Mouse (Mus musculus): ENCODE data around the gene Cdkn2aip. TPM values are rescaled to one million over a fixed set of nuclear protein-coding genes. Genes with fewer than 3 reads are reported as not detected.

Gene Cdkn2aip
- polyA plus RNA-seq, 1 experiment from 2014 or later, result 46.3 TPM

DNA sequence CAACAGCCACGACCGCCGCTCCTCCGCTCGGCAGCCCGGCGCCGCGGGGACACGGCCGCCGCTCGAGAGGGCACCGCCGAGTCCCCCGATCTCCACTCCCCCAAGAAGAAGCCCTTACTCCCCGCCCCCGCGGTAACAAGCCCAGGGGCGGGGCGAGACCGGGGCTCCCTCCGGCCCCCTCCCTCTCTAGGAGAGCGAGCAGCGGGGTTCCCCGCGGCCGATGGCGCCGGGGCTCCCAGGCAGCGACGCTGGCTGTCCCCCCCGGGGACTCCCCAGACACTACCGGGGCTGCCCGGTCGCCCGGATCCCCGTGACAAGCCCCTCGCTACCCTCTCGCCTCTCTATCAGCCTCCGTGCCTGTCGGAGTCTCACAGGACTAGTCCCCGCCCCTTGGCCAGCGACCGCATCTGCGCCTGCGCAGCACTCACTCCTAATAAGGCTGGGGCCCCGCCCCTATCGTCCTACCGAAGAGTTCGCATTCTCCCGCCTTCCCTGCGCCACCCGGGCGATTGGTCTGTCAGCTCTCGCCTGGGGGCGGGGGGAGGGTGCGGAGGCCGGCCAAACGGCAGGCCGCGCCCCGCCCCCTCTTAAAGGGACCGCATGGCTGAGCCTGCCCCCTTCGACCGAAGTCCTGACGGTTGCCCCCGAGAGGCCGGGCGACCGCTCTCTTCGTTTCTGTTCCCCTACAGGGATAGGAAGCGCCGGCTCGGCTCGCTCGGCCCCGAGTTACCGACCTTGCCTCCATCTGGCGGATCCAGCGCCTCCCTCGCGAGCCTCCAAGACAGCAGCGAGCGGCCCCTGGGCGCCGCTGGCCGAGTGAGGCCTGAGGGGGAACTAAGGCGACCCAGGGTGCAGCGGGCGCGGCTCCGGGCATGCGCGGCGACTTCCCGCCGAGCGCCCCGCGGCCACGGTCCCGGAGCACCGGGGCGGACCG, 38.7 kb downstream of the Cdkn2aip start, which contains the start of gene Ing2:
Gene Ing2 (minus strand): TSS at position 780 of the 934 bp plus-strand sequence.
- H3K9ac ChIP-seq (ENCODE audit: low read depth, low read length), result peak within 1 kb of the TSS; percentile 90
- DNase-seq (ENCODE audit: low spot score) (peak; percentile 100), ATAC-seq (ENCODE audit: low FRiP score) (peak; percentile 92)
- H3K4me1 ChIP-seq (replicated peaks; ENCODE audit: control insufficient read depth, insufficient read depth, low read length), result no peaks in the 10 kb centered on the region
- H3K4me3 ChIP-seq (ENCODE audit: low read depth, low read length), result peak within 1 kb of the TSS; percentile 92
- H3K36me3 ChIP-seq (ENCODE audit: control insufficient read depth, insufficient read depth, low read length), result no peaks in the 10 kb centered on the region
- peak within 1 kb of the TSS; percentile 71 for H3K4me2 ChIP-seq (replicated peaks; ENCODE audit: low read depth, low read length)
- under 1% methylated on average over 81 of the region's 106 CpGs for WGBS
- no peaks in the 10 kb centered on the region for H3K9me3 ChIP-seq (ENCODE audit: control insufficient read depth, low read length)
- no peaks in the 10 kb centered on the region for H3K27me3 ChIP-seq (ENCODE audit: control insufficient read depth, insufficient read depth, low read length)
- H3K27ac ChIP-seq (ENCODE audit: low read depth, low read length), result peak within 1 kb of the TSS; percentile 95

DNA sequence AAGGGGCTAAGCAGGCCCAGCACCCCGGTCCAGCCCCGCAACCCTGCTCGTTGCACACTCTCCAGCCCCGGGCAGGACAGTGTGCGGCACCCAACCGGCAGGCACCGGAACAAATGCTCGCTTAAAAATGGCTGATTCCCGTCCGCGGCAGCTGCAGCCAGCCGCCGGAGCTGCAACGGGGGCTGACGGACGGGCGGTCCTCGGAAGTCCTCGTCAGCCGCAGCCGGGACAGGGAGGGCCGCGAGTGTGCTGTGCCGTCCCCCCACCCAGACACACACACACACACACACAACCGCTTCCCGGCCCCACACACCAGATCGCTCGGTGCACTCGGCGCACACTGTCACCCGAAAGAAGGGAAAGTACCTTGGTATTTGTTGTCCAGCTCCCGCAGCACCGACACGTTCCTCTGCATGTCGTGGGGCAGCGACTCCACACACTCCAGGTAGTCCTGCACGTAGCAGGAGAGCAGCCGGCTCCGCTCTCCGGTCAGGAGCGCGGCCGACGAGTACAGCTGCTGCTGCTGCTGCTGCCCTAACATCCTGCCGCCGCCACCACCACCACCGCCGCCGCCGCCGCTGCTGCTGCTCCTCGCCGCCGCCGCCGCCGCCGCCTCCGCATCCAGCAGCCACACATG, 39.5 kb downstream of the Cdkn2aip start:
- peak; percentile 63 for DNase-seq (ENCODE audit: low spot score)
- WGBS, result under 1% methylated on average over 55 of the region's 59 CpGs

DNA sequence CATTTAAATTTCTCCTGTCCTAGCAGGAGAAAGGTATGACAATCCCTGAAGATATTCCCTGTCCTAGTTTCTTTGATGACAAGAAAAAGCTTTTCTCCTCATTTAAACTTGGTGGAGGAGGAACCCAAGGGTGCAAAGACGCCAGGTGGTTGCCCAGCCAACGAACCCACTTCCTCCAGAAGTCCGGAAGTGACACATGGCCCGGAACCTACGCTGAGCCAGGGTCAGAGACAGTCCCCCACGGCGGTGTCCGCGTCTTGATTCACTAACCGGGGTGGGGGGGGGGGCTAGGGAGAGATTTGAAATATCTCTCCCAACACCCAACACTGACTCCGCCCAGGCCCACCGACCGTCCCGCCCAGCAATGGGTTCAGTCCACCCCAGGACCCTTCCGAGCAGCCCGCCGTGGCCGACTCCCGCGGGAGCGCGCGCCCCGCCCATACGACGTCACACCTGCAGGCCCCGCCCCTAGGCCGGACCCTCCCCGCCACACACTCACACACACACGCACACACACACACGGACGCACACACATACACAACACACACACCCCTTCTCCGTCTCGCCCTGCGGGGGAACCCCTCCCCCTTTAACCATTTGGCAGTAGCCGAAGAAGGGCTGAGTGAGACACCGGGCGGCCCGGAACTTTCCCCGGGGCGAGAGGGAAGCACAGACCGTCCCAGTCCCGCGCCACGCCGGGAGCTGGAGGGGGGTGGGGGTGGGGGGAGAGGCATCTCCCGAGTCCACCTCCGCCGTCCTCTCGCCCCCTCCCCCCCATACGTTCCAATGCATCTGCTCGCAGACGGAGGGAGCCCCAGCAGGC, 40.2 kb downstream of the Cdkn2aip start:
- ATAC-seq (ENCODE audit: low FRiP score) (peak; percentile 77), DNase-seq (ENCODE audit: low spot score) (peak; percentile 93)
- under 1% methylated on average over 44 of the region's 53 CpGs for WGBS
- Histone ChIP-seq H3K4me3 (ENCODE audit: low read depth, low read length) (peak overlapping the region; percentile 92), H3K27me3 (ENCODE audit: control insufficient read depth, insufficient read depth, low read length) (no peaks in the 10 kb centered on the region), H3K4me2 (replicated peaks; ENCODE audit: low read depth, low read length) (peak overlapping the region; percentile 71), H3K9me3 (ENCODE audit: control insufficient read depth, low read length) (no peaks in the 10 kb centered on the region), H3K36me3 (ENCODE audit: control insufficient read depth, insufficient read depth, low read length) (no peaks in the 10 kb centered on the region), H3K9ac (ENCODE audit: low read depth, low read length) (peak overlapping the region; percentile 79), H3K27ac (ENCODE audit: low read depth, low read length) (peak overlapping the region; percentile 95), H3K4me1 (replicated peaks; ENCODE audit: control insufficient read depth, insufficient read depth, low read length) (no peaks in the 10 kb centered on the region)

More for the DNA sequence above, 39.5 kb downstream of the Cdkn2aip start:
- H3K36me3 ChIP-seq (ENCODE audit: control insufficient read depth, insufficient read depth, low read length), result no peaks in the 10 kb centered on the region
- peak overlapping the region; percentile 95 for H3K27ac ChIP-seq (ENCODE audit: low read depth, low read length)
- no peaks in the 10 kb centered on the region for H3K27me3 ChIP-seq (ENCODE audit: control insufficient read depth, insufficient read depth, low read length)
- H3K9ac ChIP-seq (ENCODE audit: low read depth, low read length), result peak overlapping the region; percentile 79
- H3K9me3 ChIP-seq (ENCODE audit: control insufficient read depth, low read length), result no peaks in the 10 kb centered on the region
- H3K4me3 ChIP-seq (ENCODE audit: low read depth, low read length), result peak overlapping the region; percentile 92
- ATAC-seq (ENCODE audit: low FRiP score), result peak; percentile 63
- H3K4me2 ChIP-seq (replicated peaks; ENCODE audit: low read depth, low read length), result peak overlapping the region; percentile 71
- no peaks in the 10 kb centered on the region for H3K4me1 ChIP-seq (replicated peaks; ENCODE audit: control insufficient read depth, insufficient read depth, low read length)

DNA sequence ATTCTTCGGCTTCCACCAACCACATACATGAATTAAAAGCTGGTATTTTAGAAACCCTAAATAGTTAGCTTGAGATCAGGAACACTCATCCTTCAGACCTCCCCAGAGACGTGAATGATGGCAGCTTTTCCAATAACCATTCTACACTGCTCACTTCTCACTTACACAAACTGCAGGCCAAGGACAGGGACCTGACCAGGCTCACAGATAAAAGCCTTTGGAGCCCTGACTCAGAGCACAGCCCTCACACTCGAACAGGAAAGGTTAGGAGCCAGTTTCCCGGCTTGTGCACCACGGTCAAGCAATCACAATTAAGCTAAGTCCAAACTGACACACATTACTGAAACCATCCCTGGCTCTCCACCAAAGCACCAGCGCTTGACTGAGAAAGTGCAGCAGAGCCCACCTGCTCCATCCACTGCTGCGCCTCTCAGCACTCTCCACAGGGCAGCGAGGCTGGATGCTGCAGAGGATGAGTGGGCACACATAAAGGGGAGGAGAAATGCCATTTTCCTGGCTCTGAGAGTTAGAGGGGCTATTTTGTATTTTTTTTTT, 49.4 kb downstream of the Cdkn2aip start:
- DNase-seq (ENCODE audit: low spot score) (no peak), ATAC-seq (ENCODE audit: low FRiP score) (no peak)
- Histone ChIP-seq H3K9ac (ENCODE audit: low read depth, low read length) (no peak overlapping the region), H3K27me3 (ENCODE audit: control insufficient read depth, insufficient read depth, low read length) (no peaks in the 10 kb centered on the region), H3K9me3 (ENCODE audit: control insufficient read depth, low read length) (no peaks in the 10 kb centered on the region), H3K36me3 (ENCODE audit: control insufficient read depth, insufficient read depth, low read length) (no peaks in the 10 kb centered on the region; the same call in 1 of the 2 replicates), H3K4me3 (ENCODE audit: low read depth, low read length) (no peak overlapping the region), H3K4me1 (replicated peaks; ENCODE audit: control insufficient read depth, insufficient read depth, low read length) (no peaks in the 10 kb centered on the region), H3K4me2 (replicated peaks; ENCODE audit: low read depth, low read length) (no peak overlapping the region), H3K27ac (ENCODE audit: low read depth, low read length) (no peak overlapping the region)
- WGBS, result 83% methylated on average over 8 of the region's 8 CpGs

DNA sequence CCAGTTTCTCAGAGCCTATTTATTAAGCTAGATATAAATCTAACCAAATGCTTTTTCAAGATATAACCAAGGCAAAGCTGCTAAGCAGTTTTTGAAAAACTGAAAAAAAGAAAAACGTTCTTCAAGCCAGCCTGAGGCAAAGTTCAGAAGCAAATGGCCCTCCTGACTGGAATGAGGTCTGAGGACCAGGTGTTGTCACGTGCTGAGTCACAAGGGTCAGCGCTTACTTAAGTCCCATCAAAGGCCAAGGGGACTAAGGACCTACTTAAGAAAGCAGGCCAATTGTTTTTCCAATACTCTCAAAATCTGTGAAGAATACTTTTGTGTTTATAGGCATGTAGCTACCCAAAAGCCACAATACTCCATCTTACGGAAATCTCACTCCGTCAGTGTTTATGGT, 50.5 kb downstream of the Cdkn2aip start:
- WGBS, result 88% methylated on average over 5 of the region's 5 CpGs
- Histone ChIP-seq H3K4me1 (replicated peaks; ENCODE audit: control insufficient read depth, insufficient read depth, low read length) (no peaks in the 10 kb centered on the region), H3K9me3 (ENCODE audit: control insufficient read depth, low read length) (no peaks in the 10 kb centered on the region), H3K9ac (ENCODE audit: low read depth, low read length) (no peak overlapping the region), H3K36me3 (ENCODE audit: control insufficient read depth, insufficient read depth, low read length) (no peaks in the 10 kb centered on the region; the same call in 1 of the 2 replicates), H3K27me3 (ENCODE audit: control insufficient read depth, insufficient read depth, low read length) (no peaks in the 10 kb centered on the region), H3K4me2 (replicated peaks; ENCODE audit: low read depth, low read length) (no peak overlapping the region), H3K27ac (ENCODE audit: low read depth, low read length) (no peak overlapping the region), H3K4me3 (ENCODE audit: low read depth, low read length) (no peak overlapping the region)
- DNase-seq (ENCODE audit: low spot score) (no peak), ATAC-seq (ENCODE audit: low FRiP score) (no peak)

DNA sequence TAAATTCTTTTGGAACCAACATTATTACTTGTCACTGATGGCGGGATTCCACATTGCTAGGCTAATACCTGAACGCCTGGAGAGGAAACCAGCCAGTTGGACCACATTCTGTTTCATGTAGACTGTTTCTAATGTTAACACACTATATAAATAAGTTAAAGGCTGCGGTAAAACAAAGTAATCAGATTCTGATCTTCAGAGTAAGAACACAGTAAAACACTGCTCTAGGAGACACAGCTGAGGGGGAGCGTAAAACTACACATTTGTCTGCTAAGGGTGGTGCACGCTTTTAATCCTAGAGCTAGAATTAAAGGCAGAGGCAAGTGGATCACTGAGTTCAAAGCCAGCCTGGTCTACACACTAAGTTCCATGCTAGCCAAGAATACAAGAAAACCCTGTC, 51.0 kb downstream of the Cdkn2aip start:
- no peak overlapping the region for H3K27ac ChIP-seq (ENCODE audit: low read depth, low read length)
- H3K4me3 ChIP-seq (ENCODE audit: low read depth, low read length), result no peak overlapping the region
- DNase-seq (ENCODE audit: low spot score) (no peak), ATAC-seq (ENCODE audit: low FRiP score) (no peak)
- no peaks in the 10 kb centered on the region; the same call in 1 of the 2 replicates for H3K36me3 ChIP-seq (ENCODE audit: control insufficient read depth, insufficient read depth, low read length)
- no peaks in the 10 kb centered on the region for H3K27me3 ChIP-seq (ENCODE audit: control insufficient read depth, insufficient read depth, low read length)
- H3K9ac ChIP-seq (ENCODE audit: low read depth, low read length), result no peak overlapping the region
- H3K4me1 ChIP-seq (replicated peaks; ENCODE audit: control insufficient read depth, insufficient read depth, low read length), result no peaks in the 10 kb centered on the region
- no peak overlapping the region for H3K4me2 ChIP-seq (replicated peaks; ENCODE audit: low read depth, low read length)
- WGBS, result 94% methylated on average over 5 of the region's 5 CpGs
- no peaks in the 10 kb centered on the region for H3K9me3 ChIP-seq (ENCODE audit: control insufficient read depth, low read length)

DNA sequence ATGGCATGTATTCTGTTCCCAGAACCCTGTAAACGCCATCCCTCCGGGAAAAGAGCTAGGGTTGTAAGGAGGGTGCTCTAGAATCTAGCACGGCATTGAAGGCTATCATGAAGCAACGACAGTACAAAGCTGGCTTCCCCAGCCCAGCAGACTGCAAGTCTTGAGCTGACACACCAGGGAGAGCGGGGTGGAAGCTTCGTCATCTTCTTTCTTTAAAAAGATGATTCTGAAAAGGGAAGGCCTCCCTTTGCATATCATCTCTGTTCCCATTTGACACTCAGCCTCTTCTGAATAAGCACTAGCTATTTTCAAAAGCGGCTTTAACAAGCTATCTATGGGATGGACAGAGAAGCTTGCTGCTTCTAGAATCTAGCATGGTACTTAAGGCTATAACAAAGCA, 53.3 kb downstream of the Cdkn2aip start:
- Histone ChIP-seq H3K9ac (ENCODE audit: low read depth, low read length) (no peak overlapping the region), H3K4me2 (replicated peaks; ENCODE audit: low read depth, low read length) (no peak overlapping the region), H3K4me1 (replicated peaks; ENCODE audit: control insufficient read depth, insufficient read depth, low read length) (no peaks in the 10 kb centered on the region), H3K27me3 (ENCODE audit: control insufficient read depth, insufficient read depth, low read length) (no peaks in the 10 kb centered on the region), H3K9me3 (ENCODE audit: control insufficient read depth, low read length) (no peaks in the 10 kb centered on the region), H3K36me3 (ENCODE audit: control insufficient read depth, insufficient read depth, low read length) (no peaks in the 10 kb centered on the region), H3K27ac (ENCODE audit: low read depth, low read length) (no peak overlapping the region), H3K4me3 (ENCODE audit: low read depth, low read length) (no peak overlapping the region)
- DNase-seq (ENCODE audit: low spot score) (no peak), ATAC-seq (ENCODE audit: low FRiP score) (no peak)
- WGBS, result 90% methylated on average over 7 of the region's 7 CpGs

DNA sequence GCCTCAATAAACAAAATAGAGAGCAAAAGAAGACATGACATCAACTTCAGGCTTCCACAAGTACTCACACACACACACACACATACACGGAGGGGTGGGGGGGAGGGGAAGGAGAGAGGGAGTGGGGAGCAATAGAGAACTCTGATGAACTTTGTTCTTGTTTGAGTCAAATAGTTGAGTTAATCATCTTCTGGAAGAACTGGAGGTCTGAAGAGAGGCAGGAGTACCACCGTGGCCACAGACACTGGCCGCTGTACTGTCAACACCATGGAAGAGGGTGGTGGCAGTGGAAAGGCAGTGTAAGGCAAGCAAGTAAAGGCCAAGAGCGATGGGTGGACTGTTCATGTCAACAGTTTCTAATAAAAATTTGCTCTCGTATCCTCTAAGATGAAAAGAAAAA, 54.3 kb downstream of the Cdkn2aip start:
- no peak overlapping the region for H3K27ac ChIP-seq (ENCODE audit: low read depth, low read length)
- no peaks in the 10 kb centered on the region for H3K27me3 ChIP-seq (ENCODE audit: control insufficient read depth, insufficient read depth, low read length)
- no peaks in the 10 kb centered on the region for H3K4me1 ChIP-seq (replicated peaks; ENCODE audit: control insufficient read depth, insufficient read depth, low read length)
- no peak overlapping the region for H3K9ac ChIP-seq (ENCODE audit: low read depth, low read length)
- 94% methylated on average over 4 of the region's 5 CpGs for WGBS
- H3K4me3 ChIP-seq (ENCODE audit: low read depth, low read length), result no peak overlapping the region
- no peak for DNase-seq (ENCODE audit: low spot score)
- H3K4me2 ChIP-seq (replicated peaks; ENCODE audit: low read depth, low read length), result no peak overlapping the region
- no peak for ATAC-seq (ENCODE audit: low FRiP score)
- no peaks in the 10 kb centered on the region for H3K36me3 ChIP-seq (ENCODE audit: control insufficient read depth, insufficient read depth, low read length)
- H3K9me3 ChIP-seq (ENCODE audit: control insufficient read depth, low read length), result no peaks in the 10 kb centered on the region
